Comparison of ENCODE assay signal across 8 mouse cellular contexts in the genomic region with DNA sequence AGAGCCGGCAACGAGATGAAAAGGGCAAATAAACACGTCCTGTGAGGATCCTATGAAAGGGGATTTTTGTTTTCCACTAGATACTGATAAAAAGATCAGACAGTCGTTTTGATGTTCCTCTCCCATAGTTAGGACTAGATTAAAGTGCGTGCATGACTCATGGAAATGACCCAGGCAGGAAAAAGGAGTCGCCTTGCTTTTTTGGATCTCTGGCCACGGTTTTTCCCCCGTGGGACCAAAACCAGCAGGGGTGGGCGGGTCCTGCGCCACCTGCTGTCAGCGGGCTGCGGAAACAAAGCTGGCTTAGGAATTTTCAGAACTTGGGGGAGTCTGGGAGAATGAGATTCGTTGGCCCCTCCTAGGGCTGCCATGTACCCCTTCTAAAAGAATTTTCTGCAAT.
DNase-seq lines count a peak whose midpoint lies in the region; ATAC-seq and TF ChIP-seq lines count a peak whose summit lies in the region.

No protein-coding gene starts in this region.

- no peak overlapping the region for H3K9ac ChIP-seq in hindbrain, embryonic 15.5 days
- peak overlapping the region; percentile 9; the same call in 1 of the 2 replicates for H3K9ac ChIP-seq in liver, adult 2 months (ENCODE audit: low read depth, low read length)
- H3K9ac ChIP-seq in midbrain, embryonic 16.5 days (ENCODE audit: low read depth, low read length) = no peak overlapping the region

- H3K4me3 ChIP-seq in hindbrain, embryonic 15.5 days = 0 out of 2 replicates have a peak overlapping the region, but pooled peaks have one; percentile 3
- peak overlapping the region; percentile 18 for H3K4me3 ChIP-seq in liver, adult 2 months (ENCODE audit: insufficient read depth, low read depth, low read length)
- no peak overlapping the region; the same call in 1 of the 2 replicates for H3K4me3 ChIP-seq in midbrain, embryonic 16.5 days (ENCODE audit: low read depth, low read length)

- peaks cover 11% of the 10 kb centered on the region; the same call in 1 of the 2 replicates for H3K4me1 ChIP-seq in hindbrain, embryonic 15.5 days (replicated peaks)
- H3K4me1 ChIP-seq in liver, adult 2 months (ENCODE audit: control insufficient read depth, insufficient read depth, low read length) = peaks cover 8% of the 10 kb centered on the region
- peaks cover 8% of the 10 kb centered on the region; the same call in 1 of the 2 replicates for H3K4me1 ChIP-seq in midbrain, embryonic 16.5 days (ENCODE audit: control insufficient read depth, insufficient read depth, low read length)

- H3K9me3 ChIP-seq in hindbrain, embryonic 15.5 days = no peaks in the 10 kb centered on the region
- no peaks in the 10 kb centered on the region for H3K9me3 ChIP-seq in midbrain, embryonic 16.5 days (replicated peaks; ENCODE audit: control insufficient read depth, low read length, poor library complexity, severe bottlenecking)

- H3K4me2 ChIP-seq in hindbrain, embryonic 15.5 days = peak overlapping the region; percentile 41
- H3K4me2 ChIP-seq in midbrain, embryonic 16.5 days (ENCODE audit: low read length) = peak overlapping the region; percentile 40

- 9% methylated on average over 13 of the region's 13 CpGs for WGBS in hindbrain, embryonic 15.5 days
- WGBS in liver, adult 2 months = 9% methylated on average over 13 of the region's 13 CpGs
- WGBS in midbrain, embryonic 16.5 days = 6% methylated on average over 13 of the region's 13 CpGs

- no peaks in the 10 kb centered on the region for H3K27me3 ChIP-seq in hindbrain, embryonic 15.5 days
- 0 out of 2 replicates have a peak, but pooled peaks cover 3% of the 10 kb centered on the region for H3K27me3 ChIP-seq in liver, adult 2 months (ENCODE audit: control insufficient read depth, insufficient read depth, low read length)
- no peaks in the 10 kb centered on the region for H3K27me3 ChIP-seq in midbrain, embryonic 16.5 days (ENCODE audit: control insufficient read depth, insufficient read depth, low read depth, low read length)

- no peak overlapping the region for H3K27ac ChIP-seq in hindbrain, embryonic 15.5 days (replicated peaks)
- 0 out of 2 replicates have a peak overlapping the region, but pooled peaks have one; percentile 26 for H3K27ac ChIP-seq in liver, adult 2 months (replicated peaks; ENCODE audit: insufficient read depth, low read depth, low read length)
- no peak overlapping the region for H3K27ac ChIP-seq in midbrain, embryonic 16.5 days (ENCODE audit: low read length)

- no peaks in the 10 kb centered on the region for H3K36me3 ChIP-seq in hindbrain, embryonic 15.5 days
- no peaks in the 10 kb centered on the region for H3K36me3 ChIP-seq in liver, adult 2 months (ENCODE audit: control insufficient read depth, insufficient read depth, low read length)
- H3K36me3 ChIP-seq in midbrain, embryonic 16.5 days (ENCODE audit: control insufficient read depth, insufficient read depth, low read length) = no peaks in the 10 kb centered on the region

- DNase-seq in Muller cell, postnatal 12 days (ENCODE audit: inconsistent ontology term) = peak; percentile 66
- peak; percentile 28 to 65 for DNase-seq in adrenal gland, postnatal 4 days (ENCODE audit: low spot score in 2 of 2)
- peak; percentile 73 for DNase-seq in gastrocnemius, postnatal 10 days
- DNase-seq in liver, adult 2 months (ENCODE audit: extremely low read depth, low read depth, low spot score) = peak; percentile 55
- DNase-seq in testis, postnatal 10 days (ENCODE audit: low spot score) = peak; percentile 87
- DNase-seq in c-Kit-positive CD71-positive TER-119-positive erythroid progenitor cells, embryonic 14.5 days (ENCODE audit: low spot score) = no peak

- TF ChIP-seq CTCF in liver, adult 2 months (IDR thresholded peaks at IDR 0.05; ENCODE audit: low read depth, low read length) = peak; percentile 84

- no peaks in the 10 kb centered on the region for H3K79me2 ChIP-seq in liver, adult 2 months (ENCODE audit: control insufficient read depth, insufficient read depth, low read length)

- no peak for TF ChIP-seq POLR2A in liver, adult 2 months (IDR thresholded peaks at IDR 0.05; ENCODE audit: extremely low read depth, insufficient read depth, low read length)

- no peak for ATAC-seq in hindbrain, embryonic 15.5 days (ENCODE audit: low FRiP score, low read depth)
- ATAC-seq in midbrain, embryonic 16.5 days = no peak
